Mouse (Mus musculus) natural killer cell, adult 2 months (primary cell): ENCODE results near the gene Nek4.

Experiments used
- DNase-seq, 2 experiments: peaks; one replicate each; pipeline ENCODE4 v3.0.0; 2022; ENCODE audit warnings: low spot score in 2 of 2

The Nek4 gene

GRCm38 (mm10) chr14:30960366-30960765, 9.2 kb downstream of the Nek4 start:
- no peak for DNase-seq

GRCm38 (mm10) chr14:30974204-30974603, 23.0 kb downstream of the Nek4 start:
- DNase-seq = no peak

GRCm38 (mm10) chr14:30976222-30976621, 25.0 kb downstream of the Nek4 start:
- no peak for DNase-seq

GRCm38 (mm10) chr14:30996417-30996816, 45.2 kb downstream of the Nek4 start:
- no peak for DNase-seq

- DNase-seq = no peak
These were observed 49.2 kb downstream of the Nek4 start for GRCm38 (mm10) chr14:31000356-31000755.

GRCm38 (mm10) chr14:31000816-31001306, 49.7 kb downstream of the Nek4 start:
- no peak for DNase-seq

- DNase-seq = peak; percentile 83 to 85
These were observed 50.4 kb downstream of the Nek4 start, which contains the start of the genes Glt8d1 and Spcs1 for GRCm38 (mm10) chr14:31001307-31002205. Glt8d1 (plus strand) TSS chr14:31001400. Spcs1 (minus strand) TSS chr14:31001672.

GRCm38 (mm10) chr14:31004527-31004926, 53.4 kb downstream of the Nek4 start:
- DNase-seq = no peak

GRCm38 (mm10) chr14:31006779-31007178, 55.6 kb downstream of the Nek4 start:
- no peak for DNase-seq

GRCm38 (mm10) chr14:31011588-31011987, 60.4 kb downstream of the Nek4 start:
- DNase-seq = no peak

GRCm38 (mm10) chr14:31013928-31014327, 62.8 kb downstream of the Nek4 start:
- no peak for DNase-seq

GRCm38 (mm10) chr14:31016063-31016462, 64.9 kb downstream of the Nek4 start:
- DNase-seq = no peak

GRCm38 (mm10) chr14:31017854-31018253, 66.7 kb downstream of the Nek4 start:
- DNase-seq = peak; percentile 19 to 31

- peak; percentile 95 to 97 for DNase-seq
These were observed 67.7 kb downstream of the Nek4 start, which contains the start of the genes Pbrm1 and Gnl3 for GRCm38 (mm10) chr14:31018860-31019291. Pbrm1 (plus strand) TSS chr14:31019138. Gnl3 (minus strand) TSS chr14:31019152.

- peak; percentile 84 to 87 for DNase-seq
These were observed 68.4 kb downstream of the Nek4 start for GRCm38 (mm10) chr14:31019331-31020205.

GRCm38 (mm10) chr14:31022579-31022978, 71.4 kb downstream of the Nek4 start:
- no peak for DNase-seq

- DNase-seq = peak; percentile 16 to 36
These were observed 74.6 kb downstream of the Nek4 start for GRCm38 (mm10) chr14:31025785-31026184.
